Mouse (Mus musculus) monocyte, adult 2 months (primary cell): ENCODE results near the gene Ing5.
"Not testable (repeated sequence)": the region's sequence is repeated elsewhere in the genome, so short reads cannot be mapped to it uniquely, and the experiment has no call there.

Experiments
- DNase-seq, 2 experiments: peaks; one replicate each; pipeline ENCODE4 v3.0.0; 2022; ENCODE audit warnings: low spot score in 2 of 2, low read depth in 1 of 2

The Ing5 gene

GRCm38 (mm10) chr1:93859619-93860018 lies 55.9 kb downstream of the Ing5 start:
- no peak for DNase-seq

GRCm38 (mm10) chr1:93861048-93861447 lies 57.3 kb downstream of the Ing5 start, which contains the start of gene Gal3st2:
TSS of gene Gal3st2 (plus strand) at chr1:93861306.
- not testable (repeated sequence) for DNase-seq
